Mouse (Mus musculus): ENCODE data around the gene Sh2d1a.

Sh2d1a gene

DNA sequence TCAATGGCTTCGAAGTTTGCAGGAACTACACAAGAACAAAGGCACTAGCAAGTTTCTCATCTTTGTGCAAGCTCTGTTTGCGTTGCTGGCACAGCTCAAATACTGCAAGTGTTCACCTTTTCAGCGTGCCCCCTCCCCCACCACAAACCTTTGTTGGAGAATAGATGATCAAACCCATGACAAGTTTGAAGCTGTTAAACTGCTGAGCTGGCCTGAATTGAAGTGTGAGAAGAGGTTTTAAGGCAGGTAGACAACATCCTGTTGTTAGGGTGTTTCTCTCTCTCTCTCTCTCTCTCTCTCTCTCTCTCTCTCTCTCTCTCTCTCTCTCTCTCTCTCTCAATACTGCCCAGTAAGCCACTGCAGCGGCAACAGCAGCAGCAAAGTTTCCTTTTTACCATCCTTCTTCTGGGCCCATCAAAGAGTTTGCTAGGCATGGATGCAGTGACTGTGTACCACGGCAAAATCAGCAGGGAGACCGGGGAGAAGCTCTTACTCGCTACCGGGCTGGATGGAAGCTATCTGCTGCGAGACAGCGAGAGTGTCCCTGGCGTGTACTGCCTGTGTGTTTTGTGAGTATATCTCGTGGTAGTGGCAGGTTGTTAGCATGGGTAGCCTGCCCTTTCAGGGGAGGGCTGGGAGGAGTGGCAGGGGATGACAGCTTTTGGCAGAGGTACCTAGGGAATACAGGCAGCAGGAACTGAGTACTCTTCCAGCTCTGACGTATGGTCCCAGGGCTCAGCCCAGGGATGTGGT, at the start of gene Sh2d1a:
TSS of gene Sh2d1a (plus strand) at position 163 of the 753 bp plus-strand sequence.
- no peak for ATAC-seq (ENCODE audit: low TSS enrichment)

DNA sequence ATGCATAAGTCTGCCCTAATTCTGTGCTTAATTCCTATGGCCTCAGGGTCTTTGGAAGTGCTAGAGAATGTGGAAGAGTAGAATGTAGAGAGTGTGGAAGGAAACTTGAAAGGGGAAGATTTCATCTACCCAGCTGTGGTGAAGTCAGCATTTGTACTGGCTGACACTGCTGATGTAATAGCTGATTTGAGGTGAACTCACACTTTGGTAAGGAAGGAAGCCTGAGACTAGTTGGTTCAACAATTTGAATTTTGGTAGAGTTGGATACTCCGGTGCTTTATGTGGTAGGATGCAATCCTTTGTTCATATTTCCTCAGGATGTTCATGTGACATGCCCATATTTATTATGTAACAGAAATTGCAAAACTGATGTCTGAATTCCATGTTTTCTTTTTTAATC, 49.3 kb upstream of the Sh2d1a start:
- ATAC-seq (ENCODE audit: low TSS enrichment), result no peak

DNA sequence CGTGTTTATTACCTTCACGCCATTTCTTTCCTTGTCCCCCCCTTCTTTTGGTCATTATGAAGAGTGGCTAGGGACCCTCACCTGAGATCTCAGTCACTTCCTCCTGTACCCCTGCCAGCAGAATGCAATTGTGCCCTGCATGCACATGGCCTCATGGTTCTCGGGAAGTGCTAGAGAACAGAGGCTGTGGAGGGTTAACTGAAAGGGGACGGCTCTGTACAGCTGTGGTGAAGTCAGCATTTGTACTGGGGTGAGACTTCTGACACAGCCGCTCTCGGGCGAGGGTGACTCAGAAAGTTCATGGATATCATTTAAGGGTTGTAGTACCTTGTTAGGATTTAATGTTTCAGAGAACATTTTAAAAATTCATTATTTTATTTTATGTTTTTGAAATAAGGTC, 47.7 kb upstream of the Sh2d1a start:
- ATAC-seq (ENCODE audit: low TSS enrichment), result no peak

DNA sequence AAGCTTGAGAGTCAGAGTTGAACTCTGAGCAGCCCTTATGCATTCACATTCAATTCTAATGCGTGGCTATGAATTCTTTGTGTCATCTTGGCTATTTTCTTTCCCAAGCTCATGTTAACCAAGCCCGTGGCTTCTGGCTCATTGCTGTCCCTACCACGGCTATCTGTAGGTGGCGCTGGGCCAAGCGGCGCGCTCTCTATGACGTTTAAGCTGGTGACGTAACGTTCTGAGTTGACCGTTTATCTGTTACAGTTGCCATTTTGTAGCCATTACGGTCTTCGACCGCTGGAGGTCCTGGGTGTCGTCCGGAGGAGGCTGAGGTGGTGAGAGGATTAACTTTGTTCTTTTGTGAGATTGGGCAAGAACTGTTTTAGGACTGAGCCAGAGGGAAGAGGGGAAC, 12.8 kb upstream of the Sh2d1a start, which contains the start of gene Tex13c2:
TSS of gene Tex13c2 (plus strand) at position 246 of the 400 bp plus-strand sequence.
- no peak for ATAC-seq (ENCODE audit: low TSS enrichment)

GRCm38 (mm10) chrX:42490336-42490735, 11.9 kb upstream of the Sh2d1a start:
- no peak for ATAC-seq (ENCODE audit: low TSS enrichment)

DNA sequence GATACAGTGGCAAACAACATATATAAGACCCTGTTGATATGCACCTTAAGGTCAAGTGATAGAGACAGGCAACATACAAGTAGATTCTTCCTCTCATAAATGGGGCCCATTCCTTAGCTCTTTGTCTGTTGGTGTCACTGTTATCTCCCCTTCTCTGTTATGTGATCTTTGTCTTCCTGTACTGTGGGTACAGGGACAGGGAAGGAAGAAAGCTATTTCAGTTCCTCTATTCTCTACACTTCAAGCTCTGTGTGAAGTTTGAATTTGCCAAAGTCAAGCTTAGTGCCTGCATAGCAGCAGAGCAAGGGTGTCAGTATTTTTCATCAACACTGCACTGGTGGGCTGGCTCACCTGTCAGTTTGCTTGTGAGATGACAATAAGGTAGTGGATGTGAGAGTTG, 1.7 kb upstream of the Sh2d1a start:
- no peak for ATAC-seq (ENCODE audit: low TSS enrichment)

- no peak for ATAC-seq (ENCODE audit: low TSS enrichment)
Measured at GRCm38 (mm10) chrX:42511105-42511504, 8.9 kb downstream of the Sh2d1a start.

DNA sequence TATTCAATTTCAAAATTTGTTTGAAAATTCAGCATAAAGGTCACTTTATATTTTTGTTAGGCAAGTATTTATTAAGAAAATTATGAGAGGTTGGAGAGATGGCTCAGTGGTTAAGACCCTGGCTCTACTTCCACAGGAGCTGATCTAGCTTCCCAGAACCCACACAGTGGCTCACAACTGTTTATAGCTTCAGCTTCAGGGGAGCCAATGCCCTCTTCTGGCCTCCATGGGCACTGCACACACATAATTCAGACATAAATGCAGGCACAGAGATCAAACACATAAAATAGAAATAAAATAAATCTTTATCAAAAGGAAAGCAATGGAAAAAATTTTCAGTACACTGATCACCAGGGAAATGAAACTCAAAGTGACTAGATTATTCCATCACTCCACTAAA, 10.3 kb downstream of the Sh2d1a start:
- ATAC-seq (ENCODE audit: low TSS enrichment), result no peak

DNA sequence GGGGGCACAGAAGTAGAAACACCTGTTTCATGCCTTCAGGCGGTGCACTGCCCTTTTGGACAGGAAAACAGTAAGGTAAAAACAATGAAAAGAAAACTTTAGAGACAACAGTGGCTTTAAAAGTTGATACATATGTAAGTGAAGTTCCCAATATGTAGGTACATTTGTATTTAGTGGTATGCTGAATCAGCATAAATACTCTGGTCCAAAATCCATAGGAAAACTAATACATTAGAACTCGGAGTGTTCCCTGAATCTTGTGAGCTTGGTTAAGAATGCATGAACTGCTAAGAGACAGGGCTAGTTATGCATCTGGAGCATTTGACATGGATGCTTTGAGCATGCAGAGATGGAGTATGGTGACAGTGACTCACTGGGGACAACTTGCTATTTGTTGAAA, 20.6 kb downstream of the Sh2d1a start:
- no peak for ATAC-seq (ENCODE audit: low TSS enrichment)

DNA sequence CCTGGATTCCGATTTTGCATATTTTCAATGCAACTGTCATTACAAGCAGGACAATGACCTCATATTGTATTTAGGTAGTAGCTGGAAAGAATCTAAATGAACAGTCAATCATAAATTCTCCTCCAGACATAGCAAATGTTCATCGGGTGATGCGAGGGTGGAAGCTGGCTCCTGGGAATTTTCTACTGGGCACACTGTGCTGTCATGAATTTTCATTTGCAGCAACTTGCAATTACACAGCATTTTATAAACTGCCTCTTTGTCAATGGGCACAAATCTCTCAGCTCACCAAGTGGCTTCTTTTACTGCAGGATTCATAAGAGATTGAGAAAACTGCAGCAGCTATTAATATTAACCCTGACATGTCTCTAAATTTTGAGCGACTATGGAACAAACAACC, 28.4 kb downstream of the Sh2d1a start:
- peak; percentile 80 for ATAC-seq (ENCODE audit: low TSS enrichment)

DNA sequence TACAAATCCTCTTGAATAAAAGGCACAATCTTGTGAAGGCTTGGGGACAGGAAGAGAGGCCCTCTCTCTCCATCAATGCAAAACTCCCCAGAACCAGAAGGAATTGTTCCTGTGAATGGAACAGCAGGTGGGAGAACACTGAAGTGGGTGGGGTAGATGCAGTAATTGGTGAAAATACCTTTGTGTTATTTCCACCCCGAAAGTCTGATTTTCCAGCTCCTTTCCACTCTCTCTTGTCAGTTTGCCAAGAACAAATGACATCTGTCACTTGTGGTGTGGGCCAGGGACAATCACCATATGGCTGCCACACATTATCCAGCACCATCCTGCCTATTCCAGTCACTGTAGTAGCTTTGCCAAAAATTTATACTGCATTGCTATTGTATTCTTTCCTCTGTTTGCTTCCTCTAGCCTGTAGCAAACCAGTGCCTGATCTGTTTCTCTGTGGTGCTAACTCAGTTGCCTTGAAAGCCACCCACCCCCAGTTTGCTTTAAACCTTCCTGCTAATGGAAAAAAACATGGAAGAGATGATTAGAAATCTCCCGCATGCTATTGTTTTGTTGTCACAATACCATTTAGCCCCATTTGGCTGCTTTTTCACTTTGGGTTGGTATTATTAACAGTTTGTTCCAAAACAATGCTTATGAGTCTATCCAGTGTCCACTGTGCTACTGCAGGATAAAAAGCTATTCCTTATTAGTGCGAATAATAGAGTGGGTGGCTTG, 37.9 kb downstream of the Sh2d1a start:
- peak; percentile 82 for ATAC-seq (ENCODE audit: low TSS enrichment)

DNA sequence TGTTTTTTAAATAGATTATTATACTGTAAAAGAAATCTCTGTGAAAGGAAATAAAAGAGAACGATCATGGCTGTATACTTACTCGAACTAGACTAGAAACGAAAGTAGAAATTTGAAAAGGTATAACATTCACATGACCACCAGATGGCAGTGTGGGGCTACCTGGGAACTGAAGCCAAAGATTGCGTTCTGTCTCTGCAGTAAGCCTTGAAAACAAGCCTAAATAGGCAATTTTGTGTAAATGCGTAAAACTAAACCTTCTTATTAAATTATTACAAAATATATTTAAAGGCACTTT, 38.5 kb downstream of the Sh2d1a start:
- peak; percentile 79 for ATAC-seq (ENCODE audit: low TSS enrichment)

GRCm38 (mm10) chrX:42545076-42545475, 42.8 kb downstream of the Sh2d1a start:
- no peak for ATAC-seq (ENCODE audit: low TSS enrichment)

GRCm38 (mm10) chrX:42548513-42548912, 46.3 kb downstream of the Sh2d1a start:
- no peak for ATAC-seq (ENCODE audit: low TSS enrichment)

DNA sequence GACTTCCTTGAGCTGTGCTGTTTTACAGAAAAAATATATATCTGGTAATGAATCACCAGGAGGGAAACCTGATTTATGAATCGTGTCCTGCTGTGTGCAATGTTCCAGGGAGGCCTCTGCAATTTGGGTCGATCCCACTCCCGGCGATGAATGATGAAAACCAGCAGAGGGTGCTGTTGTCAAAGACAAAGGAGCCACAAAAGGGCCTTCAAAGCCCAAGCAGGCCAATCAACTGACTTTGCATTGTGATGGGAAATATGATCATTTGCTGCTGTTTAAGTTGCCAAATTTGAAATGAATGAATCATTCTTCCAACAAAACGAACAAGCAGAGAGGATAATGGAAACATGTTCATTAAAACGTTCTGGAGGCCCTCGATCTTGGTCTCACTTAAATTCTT, 55.0 kb downstream of the Sh2d1a start:
- peak; percentile 92 for ATAC-seq (ENCODE audit: low TSS enrichment)

- peak; percentile 73 for ATAC-seq (ENCODE audit: low TSS enrichment)
Measured at GRCm38 (mm10) chrX:42558683-42559082, 56.4 kb downstream of the Sh2d1a start.
